ENCODE assay signal across 29 mouse cellular contexts in genomic region chr17:28571868-28572267, GRCm38 (mm10). TPM values are rescaled to one million over a fixed set of nuclear protein-coding genes. Genes with fewer than 3 reads are reported as not detected.
"Had no signal": no experiment of that assay in that cellular context is flagged by ENCODE, and none has a peak within 500 bp of the region (broad histone marks: within the 10 kb centered on the region; RNA-seq: fewer than 3 reads in every experiment).

No protein-coding gene starts in this region.

- H3K27me3 ChIP-seq: limb, embryonic 15.5 days; midbrain, embryonic 15.5 days had no signal

- H3K4me3 ChIP-seq: limb, embryonic 12.5 days; limb, embryonic 15.5 days; liver, embryonic 12.5 days; liver, embryonic 15.5 days; lung, embryonic 15.5 days; megakaryocyte, embryonic 14.5 days; midbrain, embryonic 10.5 days; midbrain, embryonic 15.5 days; neural tube, embryonic 13.5 days had no signal

- H3K36me3 ChIP-seq: limb, embryonic 12.5 days; limb, embryonic 15.5 days; liver, embryonic 12.5 days; liver, embryonic 15.5 days; lung, embryonic 15.5 days; midbrain, embryonic 10.5 days; midbrain, embryonic 15.5 days; neural tube, embryonic 13.5 days had no signal

- H3K9ac ChIP-seq: limb, embryonic 12.5 days; limb, embryonic 15.5 days; liver, embryonic 12.5 days; liver, embryonic 15.5 days; lung, embryonic 15.5 days; midbrain, embryonic 15.5 days; neural tube, embryonic 13.5 days had no signal

- DNase-seq: layer of hippocampus, postnatal 36 days; left cerebral cortex, postnatal 4 days; lung, postnatal 10 days; lung, postnatal 36 days; retina, postnatal 1 day; right cerebral cortex, postnatal 25 days; thymus, adult 2 months; thymus, postnatal 14 days had no signal

- H3K4me2 ChIP-seq: limb, embryonic 12.5 days; limb, embryonic 15.5 days; liver, embryonic 12.5 days; liver, embryonic 15.5 days; lung, embryonic 15.5 days; midbrain, embryonic 15.5 days; neural tube, embryonic 13.5 days had no signal

- ATAC-seq: intestine, postnatal 0 days; liver, embryonic 12.5 days; midbrain, embryonic 15.5 days had no signal

- H3K27ac ChIP-seq: kidney, postnatal 0 days; limb, embryonic 12.5 days; limb, embryonic 15.5 days; liver, embryonic 12.5 days; liver, embryonic 15.5 days; lung, embryonic 15.5 days; midbrain, embryonic 10.5 days; midbrain, embryonic 15.5 days; neural tube, embryonic 13.5 days; stomach, postnatal 0 days had no signal

- H3K9me3 ChIP-seq: limb, embryonic 12.5 days; limb, embryonic 15.5 days; liver, embryonic 12.5 days; liver, embryonic 15.5 days; lung, embryonic 15.5 days; megakaryocyte, embryonic 14.5 days; midbrain, embryonic 10.5 days; midbrain, embryonic 15.5 days; neural tube, embryonic 13.5 days had no signal

RNA-seq across cellular contexts. Expression of gene Lhfpl5, which starts 3.6 kb away (rescaled TPM):
- total RNA-seq: neutrophil, adult 5-6 weeks had no signal
- polyA plus RNA-seq: kidney, postnatal 0 days; spleen, adult 2 months had no signal

RNA-seq across cellular contexts. Expression of gene Clps, which starts 11.3 kb away (rescaled TPM):
- total RNA-seq: layer of hippocampus, adult 8-10 months; layer of hippocampus, postnatal 10 days; layer of hippocampus, postnatal 36 days; left cerebral cortex, adult 8-10 months; left cerebral cortex, postnatal 14 days; left cerebral cortex, postnatal 4 days; neutrophil, adult 5-6 weeks had no signal
- polyA plus RNA-seq: kidney, postnatal 0 days; limb, embryonic 12.5 days; midbrain, embryonic 10.5 days; neural tube, embryonic 13.5 days had no signal

RNA-seq across cellular contexts. Expression of gene Clpsl2, which starts 22.7 kb away (rescaled TPM):
- total RNA-seq: layer of hippocampus, adult 8-10 months; layer of hippocampus, postnatal 10 days; layer of hippocampus, postnatal 36 days; left cerebral cortex, adult 8-10 months; left cerebral cortex, postnatal 14 days; left cerebral cortex, postnatal 4 days; neutrophil, adult 5-6 weeks had no signal
- polyA plus RNA-seq: intestine, embryonic 14.5 days; intestine, postnatal 0 days; kidney, postnatal 0 days; limb, embryonic 12.5 days; limb, embryonic 15.5 days; liver, embryonic 12.5 days; liver, embryonic 15.5 days; lung, embryonic 15.5 days; midbrain, embryonic 10.5 days; midbrain, embryonic 15.5 days; neural tube, embryonic 13.5 days; small intestine, adult 2 months; spleen, adult 2 months; stomach, embryonic 14.5 days; stomach, postnatal 0 days; thymus, adult 2 months had no signal

RNA-seq across cellular contexts. Expression of gene Armc12, which starts 41.3 kb away (rescaled TPM):
- total RNA-seq: layer of hippocampus, adult 8-10 months; layer of hippocampus, postnatal 10 days; layer of hippocampus, postnatal 36 days; left cerebral cortex, adult 8-10 months; left cerebral cortex, postnatal 14 days; left cerebral cortex, postnatal 4 days; neutrophil, adult 5-6 weeks had no signal
- polyA plus RNA-seq: intestine, embryonic 14.5 days; intestine, postnatal 0 days; kidney, postnatal 0 days; limb, embryonic 12.5 days; limb, embryonic 15.5 days; liver, embryonic 12.5 days; liver, embryonic 15.5 days; lung, embryonic 15.5 days; midbrain, embryonic 10.5 days; midbrain, embryonic 15.5 days; neural tube, embryonic 13.5 days; small intestine, adult 2 months; stomach, embryonic 14.5 days; stomach, postnatal 0 days had no signal
